Comparison of ENCODE assay signal across 8 mouse cellular contexts in the genomic region with DNA sequence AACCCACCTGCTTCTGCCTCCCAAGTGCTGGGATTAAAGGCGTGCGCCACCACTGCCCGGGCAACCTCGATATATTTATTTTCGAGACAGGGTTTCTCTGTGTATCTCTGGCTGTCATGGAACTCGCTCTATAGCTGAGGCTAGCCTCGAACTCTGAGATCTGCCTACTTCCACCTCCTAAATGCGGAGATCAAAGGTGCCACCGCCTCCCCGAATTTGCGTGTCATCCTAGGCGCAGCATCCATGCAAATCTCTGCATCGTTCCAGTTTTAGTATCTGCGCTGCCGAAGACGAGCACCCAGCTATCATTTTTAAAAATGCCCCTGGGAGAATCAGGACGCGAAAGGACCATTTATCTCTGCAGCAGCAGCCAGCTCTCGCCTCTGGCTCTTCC. TPM values are rescaled to one million over a fixed set of nuclear protein-coding genes. Genes with fewer than 3 reads are reported as not detected.
A peak's percentile ranks its signal among the peaks of the same experiment; 100 is the strongest.
DNase-seq lines count a peak whose midpoint lies in the region; ATAC-seq and TF ChIP-seq lines count a peak whose summit lies in the region.

No protein-coding gene starts in this region.

- ATAC-seq in kidney, embryonic 14.5 days (ENCODE audit: low FRiP score, low TSS enrichment) = 0 out of 2 replicates have a peak, but pooled peaks have one; percentile 5
- ATAC-seq in hindbrain, embryonic 13.5 days (ENCODE audit: low FRiP score) = 0 out of 2 replicates have a peak, but pooled peaks have one; percentile 19
- peak; percentile 28 for ATAC-seq in midbrain, embryonic 13.5 days

- 24% methylated on average over 19 of the region's 19 CpGs for WGBS in kidney, embryonic 14.5 days
- 22% methylated on average over 19 of the region's 19 CpGs for WGBS in hindbrain, embryonic 13.5 days
- 24% methylated on average over 19 of the region's 19 CpGs for WGBS in midbrain, embryonic 13.5 days

- H3K36me3 ChIP-seq in kidney, embryonic 14.5 days (ENCODE audit: control insufficient read depth, insufficient read depth, low read length) = peaks cover 21% of the 10 kb centered on the region
- H3K36me3 ChIP-seq in hindbrain, embryonic 13.5 days = peaks cover 19% of the 10 kb centered on the region
- peaks cover 23% of the 10 kb centered on the region for H3K36me3 ChIP-seq in midbrain, embryonic 13.5 days

- no peaks in the 10 kb centered on the region for H3K9me3 ChIP-seq in kidney, embryonic 14.5 days (ENCODE audit: control insufficient read depth, low read length)
- H3K9me3 ChIP-seq in hindbrain, embryonic 13.5 days = no peaks in the 10 kb centered on the region
- H3K9me3 ChIP-seq in midbrain, embryonic 13.5 days = no peaks in the 10 kb centered on the region

- H3K9ac ChIP-seq in kidney, embryonic 14.5 days (ENCODE audit: low read depth, low read length) = peak overlapping the region; percentile 47; the same call in 1 of the 2 replicates
- H3K9ac ChIP-seq in hindbrain, embryonic 13.5 days = peak overlapping the region; percentile 99
- H3K9ac ChIP-seq in midbrain, embryonic 13.5 days (replicated peaks) = peak overlapping the region; percentile 99

- no peaks in the 10 kb centered on the region for H3K27me3 ChIP-seq in kidney, embryonic 14.5 days (ENCODE audit: control insufficient read depth, insufficient read depth, low read length)
- no peaks in the 10 kb centered on the region for H3K27me3 ChIP-seq in hindbrain, embryonic 13.5 days
- H3K27me3 ChIP-seq in midbrain, embryonic 13.5 days = no peaks in the 10 kb centered on the region

- peaks cover 15% of the 10 kb centered on the region for H3K4me1 ChIP-seq in kidney, embryonic 14.5 days (ENCODE audit: control insufficient read depth, insufficient read depth, low read length)
- H3K4me1 ChIP-seq in cortical plate, adult 2 months (ENCODE audit: control insufficient read depth, insufficient read depth, low read length) = peaks cover 1% of the 10 kb centered on the region; the same call in 1 of the 2 replicates
- peaks cover 35% of the 10 kb centered on the region for H3K4me1 ChIP-seq in hindbrain, embryonic 13.5 days (replicated peaks)
- peaks cover 34% of the 10 kb centered on the region for H3K4me1 ChIP-seq in midbrain, embryonic 13.5 days (replicated peaks)

- TF ChIP-seq POLR2A in cortical plate, adult 2 months (IDR thresholded peaks at IDR 0.05; ENCODE audit: extremely low read depth, insufficient read depth, low read length) = no peak

- no peak for TF ChIP-seq CTCF in cortical plate, adult 2 months (IDR thresholded peaks at IDR 0.05; ENCODE audit: extremely low read depth, insufficient read depth, low read length)

- peak overlapping the region; percentile 98 for H3K4me3 ChIP-seq in kidney, embryonic 14.5 days (ENCODE audit: low read length)
- peak overlapping the region; percentile 91 for H3K4me3 ChIP-seq in cortical plate, adult 2 months (ENCODE audit: insufficient read depth, low read length)
- peak overlapping the region; percentile 99 for H3K4me3 ChIP-seq in hindbrain, embryonic 13.5 days
- H3K4me3 ChIP-seq in midbrain, embryonic 13.5 days (replicated peaks) = peak overlapping the region; percentile 99

- no peak overlapping the region for H3K27ac ChIP-seq in kidney, embryonic 14.5 days (ENCODE audit: low read depth, low read length)
- H3K27ac ChIP-seq in cortical plate, adult 2 months (ENCODE audit: insufficient read depth, low read length) = no peak overlapping the region
- H3K27ac ChIP-seq in hindbrain, embryonic 13.5 days = peak overlapping the region; percentile 94
- peak overlapping the region; percentile 93 for H3K27ac ChIP-seq in midbrain, embryonic 13.5 days

- no peak for DNase-seq in kidney, adult 18-20 months
- no peak for DNase-seq in urinary bladder, adult 18-20 months (ENCODE audit: low spot score in 2 of 2)
- no peak for DNase-seq in gastrocnemius, postnatal 10 days
- DNase-seq in cerebellum, postnatal 4 days (ENCODE audit: low spot score in 2 of 2) = no peak

- H3K4me2 ChIP-seq in kidney, embryonic 14.5 days (replicated peaks; ENCODE audit: low read depth, low read length) = peak overlapping the region; percentile 85
- H3K4me2 ChIP-seq in hindbrain, embryonic 13.5 days = peak overlapping the region; percentile 71
- peak overlapping the region; percentile 74 for H3K4me2 ChIP-seq in midbrain, embryonic 13.5 days (replicated peaks)

RNA-seq across cellular contexts. Expression of a gene that starts 0.3 kb away (rescaled TPM):
- polyA plus RNA-seq in kidney, embryonic 14.5 days (2014; fragmentation: Nextera tagmentation; extraction: Ambion mirVana) = 38.4 and 82.9 TPM in 2 replicates
- 90.4 and 92.1 TPM in 2 replicates for polyA plus RNA-seq in cortical plate, adult 2 months (2012; rRNA removed)
- polyA plus RNA-seq in hindbrain, embryonic 13.5 days (2015; fragmentation: Nextera tagmentation; extraction: Ambion mirVana) = 141 and 149 TPM in 2 replicates
- 152 and 154 TPM in 2 replicates for polyA plus RNA-seq in midbrain, embryonic 13.5 days (2015; fragmentation: Nextera tagmentation; extraction: Ambion mirVana)
- 10 to 100 TPM; 17.3 to 21.9 TPM for total RNA-seq in gastrocnemius, postnatal 10 days (2021)

RNA-seq across cellular contexts. Expression of a gene that starts 51.3 kb away (rescaled TPM):
- polyA plus RNA-seq in kidney, embryonic 14.5 days (2014; fragmentation: Nextera tagmentation; extraction: Ambion mirVana) = 10.1 and 12.3 TPM in 2 replicates
- polyA plus RNA-seq in cortical plate, adult 2 months (2012; rRNA removed) = 47.6 and 54.6 TPM in 2 replicates
- 1.6 and 2.0 TPM in 2 replicates for polyA plus RNA-seq in hindbrain, embryonic 13.5 days (2015; fragmentation: Nextera tagmentation; extraction: Ambion mirVana)
- polyA plus RNA-seq in midbrain, embryonic 13.5 days (2015; fragmentation: Nextera tagmentation; extraction: Ambion mirVana) = 2.9 TPM in 2 replicates
- 1 to 10 TPM in 1 of 2 experiments, under 1 TPM in 1; 0.70 to 1.4 TPM for total RNA-seq in gastrocnemius, postnatal 10 days (2021)

Comparison
In these comparisons a context has a peak if more than half of its experiments do, and no peak if none do; other contexts are left out.
1. H3K27ac ChIP-seq: peak in hindbrain, embryonic 13.5 days (single experiment) and midbrain, embryonic 13.5 days (single experiment); none in kidney, embryonic 14.5 days (single experiment) and cortical plate, adult 2 months (single experiment).
2. H3K9ac ChIP-seq: peak in every context shown above with its lines; median percentile 99 in hindbrain, embryonic 13.5 days; 99 in midbrain, embryonic 13.5 days; 47 in kidney, embryonic 14.5 days.
3. Peak in every context shown above with its lines, with median percentiles within 50 percentile points of each other: ATAC-seq, H3K4me2 ChIP-seq and H3K4me3 ChIP-seq.